8 mouse cellular contexts compared by ENCODE assay signal in the genomic region with DNA sequence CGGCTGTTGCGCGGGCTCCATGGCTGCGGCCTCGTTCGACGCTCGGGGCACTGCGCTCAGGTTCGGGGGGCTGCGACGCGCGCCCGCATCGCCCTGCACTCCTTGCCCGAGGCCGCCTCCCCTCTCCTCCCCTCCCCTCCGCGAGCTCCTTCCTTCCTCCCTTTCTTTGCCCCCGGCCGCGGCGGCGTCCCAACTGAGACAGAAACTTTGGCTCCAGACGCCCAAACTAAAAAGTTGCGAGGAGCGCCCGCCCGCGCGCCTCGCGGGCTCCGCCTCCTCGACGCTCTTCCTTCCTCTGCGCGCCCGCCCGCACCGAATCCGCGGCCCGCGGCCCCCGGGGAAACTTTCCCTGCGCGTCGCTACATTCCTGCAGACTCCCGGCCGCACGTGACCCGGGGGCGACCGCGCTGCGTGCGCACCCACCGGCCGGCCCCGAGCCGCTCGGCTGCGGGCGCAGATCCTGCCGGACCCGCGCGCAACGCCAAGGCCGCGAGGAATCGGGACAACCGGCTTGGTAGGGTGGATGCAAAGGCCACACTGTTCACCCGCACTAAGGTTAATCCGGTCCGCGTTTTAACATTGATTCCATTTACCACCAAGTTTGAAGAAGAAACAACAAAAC. TPM values are rescaled to one million over a fixed set of nuclear protein-coding genes. Genes with fewer than 3 reads are reported as not detected.
DNase-seq lines count a peak whose midpoint lies in the region; ATAC-seq and TF ChIP-seq lines count a peak whose summit lies in the region.

A gene (minus strand): TSS at position 227 of the 622 bp plus-strand sequence.

- no peaks in the 10 kb centered on the region for H3K9me3 ChIP-seq in intestine, embryonic 15.5 days
- no peaks in the 10 kb centered on the region for H3K9me3 ChIP-seq in midbrain, embryonic 10.5 days (replicated peaks)

- no peaks in the 10 kb centered on the region for H3K27me3 ChIP-seq in intestine, embryonic 15.5 days (replicated peaks)
- no peaks in the 10 kb centered on the region for H3K27me3 ChIP-seq in midbrain, embryonic 10.5 days (ENCODE audit: low read depth, poor library complexity, severe bottlenecking)
- no peaks in the 10 kb centered on the region; the same call in 1 of the 2 replicates for H3K27me3 ChIP-seq in small intestine, adult 2 months (ENCODE audit: control insufficient read depth, insufficient read depth, low read length)

- H3K27ac ChIP-seq in intestine, embryonic 15.5 days = peak within 1 kb of the TSS; percentile 98
- H3K27ac ChIP-seq in midbrain, embryonic 10.5 days (replicated peaks) = peak within 1 kb of the TSS; percentile 98
- H3K27ac ChIP-seq in small intestine, adult 2 months (ENCODE audit: insufficient read depth, low read depth, low read length) = peak within 1 kb of the TSS; percentile 85

- WGBS in intestine, embryonic 15.5 days = 1% methylated on average over 70 of the region's 79 CpGs
- under 1% methylated on average over 79 of the region's 79 CpGs for WGBS in midbrain, embryonic 10.5 days
- WGBS in small intestine, adult 2 months = under 1% methylated on average over 78 of the region's 79 CpGs

- H3K36me3 ChIP-seq in intestine, embryonic 15.5 days = peaks cover 2% of the 10 kb centered on the region; the same call in 1 of the 2 replicates
- peaks cover 20% of the 10 kb centered on the region for H3K36me3 ChIP-seq in midbrain, embryonic 10.5 days
- peaks cover 10% of the 10 kb centered on the region for H3K36me3 ChIP-seq in small intestine, adult 2 months (ENCODE audit: control insufficient read depth, insufficient read depth, low read length)

- TF ChIP-seq POLR2A in small intestine, adult 2 months (IDR thresholded peaks at IDR 0.05; ENCODE audit: low read depth, low read length) = peak; percentile 80

- H3K4me3 ChIP-seq in intestine, embryonic 15.5 days (replicated peaks) = peak within 1 kb of the TSS; percentile 96
- peak within 1 kb of the TSS; percentile 94 for H3K4me3 ChIP-seq in midbrain, embryonic 10.5 days
- peak within 1 kb of the TSS; percentile 97 for H3K4me3 ChIP-seq in small intestine, adult 2 months (ENCODE audit: low read depth, low read length)

- peaks cover 3% of the 10 kb centered on the region for H3K4me1 ChIP-seq in intestine, embryonic 15.5 days (replicated peaks)
- peaks cover 36% of the 10 kb centered on the region for H3K4me1 ChIP-seq in midbrain, embryonic 10.5 days
- peaks cover 3% of the 10 kb centered on the region; the same call in 1 of the 2 replicates for H3K4me1 ChIP-seq in small intestine, adult 2 months (ENCODE audit: control insufficient read depth, insufficient read depth, insufficient read length, low read length)

- peak within 1 kb of the TSS; percentile 95 for H3K9ac ChIP-seq in intestine, embryonic 15.5 days

- no peak for TF ChIP-seq CTCF in small intestine, adult 2 months (IDR thresholded peaks at IDR 0.05; ENCODE audit: extremely low read depth, insufficient read length, insufficient replicate concordance, low read depth, low read length)

- intact Hi-C loops in left cerebral cortex, postnatal 36 days (cut with DNase I) = loop anchor here (5.0 kb wide), 2 partner anchors 38 to 42 kb away; a partner anchor contains a TSS

- ATAC-seq in intestine, embryonic 15.5 days = peak; percentile 85

- DNase-seq in adrenal gland, adult 2 months = peak; percentile 96
- DNase-seq in embryo, embryonic 11.5 days (ENCODE audit: low read depth, low spot score) = peak; percentile 92
- no peak for DNase-seq in gonadal fat pad, adult 2 months (ENCODE audit: low read depth)
- peak; percentile 81 to 82 for DNase-seq in left cerebral cortex, postnatal 36 days (ENCODE audit: low spot score in 2 of 2)
- DNase-seq in midbrain, embryonic 10.5 days (ENCODE audit: low spot score) = peak; percentile 89
- no peak for DNase-seq in MN1 (ENCODE audit: low spot score)

- peak within 1 kb of the TSS; percentile 66 for H3K4me2 ChIP-seq in intestine, embryonic 15.5 days (replicated peaks)

RNA-seq across cellular contexts. Expression of the gene that starts here (rescaled TPM):
- 10 to 100 TPM; 62.5 to 71.6 TPM for total RNA-seq in adrenal gland, adult 2 months (2021)
- 85.9 and 98.1 TPM in 2 replicates for polyA plus RNA-seq in adrenal gland, adult 2 months (2012; rRNA removed)
- 51.5 and 59.0 TPM in 2 replicates for polyA plus RNA-seq in gonadal fat pad, adult 2 months (2012; rRNA removed)
- 25.3 and 25.9 TPM in 2 replicates for polyA plus RNA-seq in intestine, embryonic 15.5 days (2015; fragmentation: Nextera tagmentation; extraction: Ambion mirVana)
- total RNA-seq in left cerebral cortex, postnatal 36 days (2021) = 10 to 100 TPM; 17.2 to 19.0 TPM
- 25.4 and 31.3 TPM in 2 replicates for polyA plus RNA-seq in midbrain, embryonic 10.5 days (2016; fragmentation: Nextera tagmentation; extraction: Ambion mirVana)
- polyA plus RNA-seq in small intestine, adult 2 months (2012; rRNA removed) = 32.7 and 46.6 TPM in 2 replicates

Comparison
In these comparisons a context has a peak if more than half of its experiments do, and no peak if none do; other contexts are left out.
1. DNase-seq: peak in adrenal gland, adult 2 months (single experiment), embryo, embryonic 11.5 days (single experiment), left cerebral cortex, postnatal 36 days (2 of 2) and midbrain, embryonic 10.5 days (single experiment); none in gonadal fat pad, adult 2 months (single experiment) and MN1 (single experiment).
2. Peak in every context shown above with its lines, with median percentiles within 50 percentile points of each other: H3K27ac ChIP-seq and H3K4me3 ChIP-seq.